Mouse (Mus musculus) large intestine, adult 2 months (tissue): ENCODE data around the gene Gm26661. TPM values are rescaled to one million over a fixed set of nuclear protein-coding genes. Genes with fewer than 3 reads are reported as not detected.

Experiments used
- DNase-seq: peaks from one replicate; pipeline ENCODE4 v3.0.0-alpha.2; 2012; ENCODE audit warnings: low read depth, low spot score
- WGBS: fragments of 180-500 bp; shearing (Covaris S2); methylation state at CpG from one replicate; pipeline ENCODE4 v1.1.7; 2018; 5-methylcytosine and 5-hydroxymethylcytosine counted together
- polyA plus RNA-seq: library from polyadenylated mRNA; depleted of rRNA; stranded (reverse); fragments of >200 nt; gene quantifications from 2 replicates; pipeline ENCODE4 v1.2.3, GENCODE M21; 2012; rRNA removed

The Gm26661 gene
- 0.34 TPM in 1 of 2 replicates, not detected in the other for polyA plus RNA-seq

DNA sequence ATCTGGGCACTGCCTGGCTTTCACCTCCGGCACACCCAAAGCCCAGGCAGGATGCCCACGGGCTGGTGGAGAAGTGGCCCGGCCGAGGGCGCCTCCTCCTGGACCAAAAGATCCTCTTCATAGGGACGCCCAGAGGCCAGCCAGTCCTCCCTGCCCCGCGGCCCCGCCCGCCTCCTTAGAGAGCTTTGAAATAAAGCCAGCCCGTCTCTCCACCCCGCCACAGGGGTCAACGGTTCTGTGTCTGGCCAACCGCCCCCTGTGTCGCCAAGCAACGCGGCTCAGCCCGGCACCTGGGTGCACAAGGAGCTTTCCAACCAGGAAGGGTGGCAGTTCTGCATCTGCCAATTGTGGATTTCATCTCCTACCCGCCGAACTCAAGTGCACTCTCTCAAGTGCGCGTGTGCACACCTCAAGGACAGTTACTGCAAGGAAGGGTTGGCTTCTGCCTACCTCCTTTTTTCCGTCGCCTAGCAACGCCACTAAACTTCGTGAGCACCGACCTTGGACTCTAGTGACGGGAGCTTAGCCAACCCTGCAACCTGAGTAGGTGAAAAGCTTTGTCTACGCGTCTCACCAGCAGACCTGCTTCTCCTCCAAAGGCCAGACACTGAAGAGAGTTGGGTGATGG, at the start of gene Gm26661:
Gm26661 (plus strand) TSS at position 56 of the 628 bp plus-strand sequence.
- 3% methylated on average over 30 of the region's 30 CpGs for WGBS
- peak; percentile 94 for DNase-seq

- WGBS, result 31% methylated on average over 11 of the region's 11 CpGs
- DNase-seq, result peak; percentile 21
Measured at GRCm38 (mm10) chr14:7748944-7749763, 42.2 kb upstream of the Gm26661 start.

DNA sequence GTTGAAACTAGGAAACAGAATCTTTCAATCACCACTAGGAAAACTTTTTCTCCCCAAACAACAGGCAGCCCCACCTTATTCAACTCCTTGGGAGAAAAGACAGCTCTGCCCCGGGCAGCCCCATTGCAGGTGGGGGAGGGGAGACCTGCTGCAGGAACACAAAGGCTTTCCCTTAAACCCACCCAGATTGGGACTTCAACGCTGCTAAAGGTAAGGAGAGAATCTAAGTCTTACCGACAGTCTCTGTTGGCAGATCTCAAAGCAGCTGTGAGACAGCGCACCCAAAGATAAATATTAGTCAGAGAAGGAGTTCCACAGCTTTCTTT, 41.7 kb upstream of the Gm26661 start:
- DNase-seq, result no peak
- WGBS, result 35% methylated on average over 4 of the region's 4 CpGs

DNA sequence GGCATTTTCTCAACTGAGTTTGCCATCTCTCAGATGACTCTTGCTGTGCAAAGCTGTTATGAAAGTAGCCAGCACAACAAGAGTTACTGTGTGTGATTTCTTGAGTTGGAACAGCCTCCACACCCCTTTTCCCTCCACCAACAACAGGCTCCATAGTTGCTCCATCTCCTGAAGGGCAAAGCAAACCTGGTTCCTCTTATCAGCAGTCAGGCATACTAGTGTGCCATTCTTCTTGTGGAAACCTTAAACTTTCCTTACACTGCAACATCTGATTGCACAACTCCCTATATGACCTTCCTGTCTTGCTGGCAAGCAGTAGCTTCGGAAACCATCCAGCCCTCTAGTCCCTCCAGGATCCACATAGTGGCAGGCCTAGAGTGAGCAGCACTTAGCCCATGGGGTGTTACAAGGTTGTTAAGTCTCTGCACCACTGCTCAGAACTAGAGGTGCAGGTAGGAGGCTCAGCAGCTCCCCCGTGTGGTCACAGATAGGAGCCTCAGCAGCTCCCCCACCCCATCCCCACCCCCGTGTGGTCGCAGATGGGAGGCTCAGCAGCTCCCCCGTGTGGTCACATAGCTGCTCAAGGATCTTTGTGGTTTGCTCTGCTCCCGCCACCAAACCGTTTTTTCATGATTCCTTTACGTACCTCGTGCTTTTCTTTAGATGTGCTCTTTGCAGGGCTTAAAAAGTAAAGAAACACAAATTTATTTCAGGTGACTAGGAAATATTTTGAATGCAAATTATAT, 25.6 kb upstream of the Gm26661 start:
- peak; percentile 63 for DNase-seq
- 18% methylated on average over 9 of the region's 9 CpGs for WGBS

- DNase-seq, result peak; percentile 24
Measured at GRCm38 (mm10) chr14:7773714-7774389, 17.5 kb upstream of the Gm26661 start.

DNA sequence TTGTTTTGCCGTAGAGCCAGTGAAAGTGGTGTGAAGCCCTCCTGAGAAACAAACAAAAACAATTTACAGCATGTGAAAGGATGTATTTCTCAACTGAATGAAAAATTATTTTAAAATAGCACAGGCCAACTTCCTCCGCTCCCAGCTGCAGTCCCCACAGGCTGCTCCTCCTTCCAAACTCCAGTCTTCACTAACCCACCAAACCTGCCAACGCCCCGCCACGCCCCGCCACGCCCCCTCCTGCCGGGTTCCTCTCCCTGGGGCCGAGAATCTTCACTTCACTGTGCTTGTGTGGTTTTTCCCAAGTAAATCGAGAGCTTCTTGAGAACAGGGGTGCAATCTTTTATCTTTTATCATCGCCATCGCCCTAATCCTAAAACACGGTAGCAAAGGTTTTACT, 5.3 kb upstream of the Gm26661 start:
- DNase-seq, result no peak
- 34% methylated on average over 13 of the region's 13 CpGs for WGBS

More at GRCm38 (mm10) chr14:7773714-7774389, 17.5 kb upstream of the Gm26661 start:
- 32% methylated on average over 24 of the region's 24 CpGs for WGBS

DNA sequence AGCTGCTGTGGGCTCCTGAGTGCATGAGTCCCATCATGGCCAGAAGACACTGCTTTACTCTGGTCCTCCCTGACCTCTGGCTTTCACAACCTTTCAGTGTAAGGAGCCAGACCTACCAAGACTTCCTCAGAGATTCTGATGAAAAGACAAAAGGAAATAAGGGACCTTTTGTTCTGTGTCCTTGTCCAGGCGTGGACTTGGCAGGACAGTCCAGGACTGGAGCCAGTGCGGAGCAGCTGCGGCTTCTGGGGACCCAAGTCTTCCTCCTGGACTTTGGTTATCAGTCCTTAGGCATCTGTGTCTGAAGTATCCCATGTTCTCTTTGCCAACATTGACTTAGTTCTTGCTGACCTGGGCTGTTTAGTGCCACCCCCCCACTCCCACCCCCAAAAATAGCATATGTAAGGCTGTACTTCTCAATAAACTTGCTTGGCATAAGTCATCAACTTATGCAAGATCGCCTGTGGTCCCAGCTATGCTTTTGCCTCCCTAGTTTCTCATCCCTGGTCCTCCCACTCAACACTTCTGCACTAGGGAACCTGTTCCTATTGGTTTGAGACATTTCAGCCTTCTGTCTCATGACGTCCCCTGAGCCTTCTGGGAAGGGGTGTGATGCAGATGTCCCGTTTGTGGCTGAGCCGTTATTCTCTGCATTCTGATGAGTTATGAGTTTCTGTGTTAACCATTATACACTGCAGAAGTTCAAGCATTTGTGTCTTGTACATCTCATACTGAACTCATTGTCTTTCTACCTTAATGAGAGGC, 1.9 kb upstream of the Gm26661 start:
- DNase-seq, result no peak
- WGBS, result 72% methylated on average over 7 of the region's 7 CpGs

DNA sequence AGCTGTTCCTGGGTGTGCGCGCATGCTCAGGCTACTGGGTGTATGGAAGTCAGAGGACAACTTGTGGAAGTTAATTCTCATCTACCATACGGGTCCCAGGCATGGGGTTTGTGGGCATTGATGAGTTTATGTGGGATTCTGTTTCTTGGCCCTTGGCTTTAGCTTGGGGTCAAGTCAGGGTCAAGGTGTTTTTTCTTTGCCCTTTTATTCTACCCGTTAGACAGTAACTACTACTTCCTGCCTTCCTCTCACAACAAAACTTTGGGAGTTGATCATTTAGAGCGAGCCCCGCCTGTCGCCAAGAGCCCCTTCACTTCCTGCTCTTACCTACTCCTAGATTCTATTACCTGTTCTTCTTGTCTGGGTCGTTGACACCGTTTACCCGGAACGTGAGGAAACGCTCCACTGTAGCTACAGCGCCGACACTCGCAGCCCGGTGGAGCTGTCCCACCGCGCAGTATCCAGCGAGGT, 291 bp upstream of the Gm26661 start:
- DNase-seq, result no peak
- 8% methylated on average over 19 of the region's 19 CpGs for WGBS

GRCm38 (mm10) chr14:7795961-7796360, 4.6 kb downstream of the Gm26661 start:
- no peak for DNase-seq
- WGBS, result 21% methylated on average over 4 of the region's 4 CpGs

- no peak for DNase-seq
Measured at GRCm38 (mm10) chr14:7800611-7801010, 9.2 kb downstream of the Gm26661 start.

DNA sequence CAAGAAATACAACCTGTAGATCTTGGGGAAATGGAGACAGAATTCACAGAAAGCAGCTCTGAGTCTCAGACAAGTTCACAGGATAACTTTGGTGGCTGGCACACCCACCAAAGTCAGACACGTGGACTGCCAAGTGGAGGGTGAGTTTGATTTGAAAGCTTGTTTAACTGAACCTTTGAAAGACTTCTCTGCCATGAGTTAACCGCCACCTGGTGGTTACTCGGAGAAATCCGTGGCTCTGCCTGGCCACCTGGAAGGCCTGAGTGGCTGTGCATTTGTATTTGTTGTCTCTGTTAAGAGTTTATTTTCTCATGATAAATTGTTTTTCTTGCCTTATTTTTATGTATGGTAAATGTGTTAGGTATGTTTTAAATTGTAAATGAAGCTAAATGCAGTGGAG, 10.4 kb downstream of the Gm26661 start:
- 2% methylated on average over 4 of the region's 4 CpGs for WGBS

GRCm38 (mm10) chr14:7803874-7804557, 12.6 kb downstream of the Gm26661 start:
- 28% methylated on average over 4 of the region's 4 CpGs for WGBS
- DNase-seq, result no peak

More for the DNA sequence above, 10.4 kb downstream of the Gm26661 start:
- no peak for DNase-seq

DNA sequence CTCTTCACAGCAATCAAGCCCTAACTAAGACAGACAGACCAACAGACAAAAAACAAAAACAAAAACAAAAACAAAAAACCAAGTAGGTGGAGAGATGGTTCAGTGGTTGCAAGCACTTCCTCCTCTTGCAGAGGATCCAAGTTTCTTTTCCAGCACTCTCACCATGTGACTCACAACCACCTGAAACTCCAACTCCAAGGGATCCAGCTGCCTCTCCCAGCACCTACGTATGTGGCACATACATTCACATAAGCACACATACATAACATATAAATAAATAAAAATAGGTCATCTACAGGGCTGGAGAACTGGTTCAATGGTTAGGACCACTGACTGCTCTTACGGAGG, 13.1 kb downstream of the Gm26661 start:
- no peak for DNase-seq

GRCm38 (mm10) chr14:7807711-7808110, 16.3 kb downstream of the Gm26661 start:
- no peak for DNase-seq

More for the DNA sequence above, 13.1 kb downstream of the Gm26661 start:
- WGBS, result 82% methylated on average over 2 of the region's 2 CpGs

GRCm38 (mm10) chr14:7808501-7808981, 17.2 kb downstream of the Gm26661 start:
- WGBS, result 26% methylated on average over 11 of the region's 11 CpGs
- DNase-seq, result no peak

More at GRCm38 (mm10) chr14:7807711-7808110, 16.3 kb downstream of the Gm26661 start:
- WGBS, result 37% methylated on average over 4 of the region's 4 CpGs

DNA sequence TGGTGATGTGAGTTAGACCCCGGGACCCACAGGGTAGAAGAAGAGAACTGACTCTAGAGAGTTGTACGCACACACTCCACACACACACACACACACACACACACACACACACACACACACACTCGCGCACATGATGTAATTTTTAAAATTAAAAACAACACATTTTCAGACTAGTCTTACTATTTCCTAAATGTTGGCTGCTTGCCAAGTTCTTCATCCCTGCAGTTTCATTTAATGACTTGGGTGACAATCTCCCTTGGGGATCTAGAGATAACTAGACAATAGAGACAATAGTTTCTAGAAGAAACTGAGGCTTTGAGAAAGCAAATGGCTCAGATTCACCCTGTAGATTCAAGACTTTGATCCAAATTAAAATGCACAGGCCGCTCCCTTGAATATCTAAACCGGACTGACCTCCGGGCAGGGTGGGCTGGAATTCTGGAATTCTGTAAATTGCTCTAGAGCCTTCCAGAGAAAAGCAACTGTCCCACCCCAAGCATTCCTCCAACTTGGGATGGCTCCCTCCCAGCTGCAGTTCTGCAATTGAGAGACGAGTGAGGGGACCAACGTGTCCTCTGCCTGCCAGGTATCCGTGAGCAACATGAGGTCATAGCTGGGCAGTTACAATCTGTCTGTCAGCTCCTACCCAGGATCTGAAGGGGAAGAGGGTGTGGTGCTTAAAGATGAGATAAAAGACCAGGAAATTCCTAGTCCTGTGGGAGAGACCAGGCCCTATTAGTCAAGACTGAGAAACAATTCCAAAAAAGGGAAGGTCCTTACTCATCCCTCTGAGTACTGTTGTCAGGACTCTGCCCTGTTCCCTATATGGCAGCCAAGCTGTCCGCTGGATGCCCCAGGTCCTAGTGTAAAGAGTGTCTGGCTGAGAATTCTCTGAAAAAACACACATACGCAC, 17.9 kb downstream of the Gm26661 start:
- 50% methylated on average over 12 of the region's 12 CpGs for WGBS
- DNase-seq, result no peak

- under 1% methylated on average over 49 of the region's 49 CpGs for WGBS
- DNase-seq, result no peak
Measured at GRCm38 (mm10) chr14:7817770-7818462, 26.5 kb downstream of the Gm26661 start, which contains the start of gene Flnb. Gene Flnb (plus strand): TSS chr14:7817957.
